ENCODE assay signal across 8 mouse cellular contexts in genomic region chr3:130690834-130691595, GRCm38 (mm10). TPM values are rescaled to one million over a fixed set of nuclear protein-coding genes. Genes with fewer than 3 reads are reported as not detected.
DNase-seq lines count a peak whose midpoint lies in the region; ATAC-seq and TF ChIP-seq lines count a peak whose summit lies in the region.

No protein-coding gene starts in this region.

- no peaks in the 10 kb centered on the region for H3K4me1 ChIP-seq in embryonic facial prominence, embryonic 11.5 days (ENCODE audit: control insufficient read depth, insufficient read depth, low read length)
- peaks cover 7% of the 10 kb centered on the region; the same call in 1 of the 2 replicates for H3K4me1 ChIP-seq in heart, embryonic 11.5 days (ENCODE audit: control insufficient read depth, insufficient read depth, low read length)
- peaks cover 11% of the 10 kb centered on the region; the same call in 1 of the 2 replicates for H3K4me1 ChIP-seq in kidney, embryonic 14.5 days (ENCODE audit: control insufficient read depth, insufficient read depth, low read length)
- peaks cover 8% of the 10 kb centered on the region; the same call in 1 of the 2 replicates for H3K4me1 ChIP-seq in small intestine, adult 2 months (ENCODE audit: control insufficient read depth, insufficient read depth, insufficient read length, low read length)

- 11% methylated on average over 20 of the region's 20 CpGs for WGBS in embryonic facial prominence, embryonic 11.5 days
- WGBS in heart, embryonic 11.5 days (ENCODE audit: insufficient replicate concordance): 6% methylated on average over 20 of the region's 20 CpGs
- WGBS in kidney, embryonic 14.5 days: 9% methylated on average over 20 of the region's 20 CpGs
- 3% methylated on average over 20 of the region's 20 CpGs for WGBS in small intestine, adult 2 months

- DNase-seq in layer of hippocampus, adult 2 months (ENCODE audit: low spot score in 2 of 2): no peak
- no peak for DNase-seq in layer of hippocampus, postnatal 36 days
- peak; percentile 56 for DNase-seq in embryonic facial prominence, embryonic 11.5 days (ENCODE audit: low spot score)
- DNase-seq in lung, postnatal 25 days (ENCODE audit: low spot score): peak; percentile 41
- no peak for DNase-seq in layer of hippocampus, adult 8-10 months (ENCODE audit: low spot score in 2 of 2)

- no peak; the same call in 1 of the 2 replicates for ATAC-seq in embryonic facial prominence, embryonic 11.5 days (replicated peaks; ENCODE audit: insufficient number of reproducible peaks, low FRiP score, low TSS enrichment, low read depth)
- ATAC-seq in heart, embryonic 11.5 days (replicated peaks; ENCODE audit: insufficient number of reproducible peaks, low FRiP score, low TSS enrichment): peak; percentile 75
- ATAC-seq in kidney, embryonic 14.5 days (ENCODE audit: low FRiP score, low TSS enrichment): peak; percentile 82

- H3K27me3 ChIP-seq in embryonic facial prominence, embryonic 11.5 days (ENCODE audit: control insufficient read depth, insufficient read depth, low read length): no peaks in the 10 kb centered on the region
- H3K27me3 ChIP-seq in heart, embryonic 11.5 days (ENCODE audit: control insufficient read depth, insufficient read depth, low read length): no peaks in the 10 kb centered on the region
- no peaks in the 10 kb centered on the region for H3K27me3 ChIP-seq in kidney, embryonic 14.5 days (ENCODE audit: control insufficient read depth, insufficient read depth, low read length)
- H3K27me3 ChIP-seq in small intestine, adult 2 months (ENCODE audit: control insufficient read depth, insufficient read depth, low read length): no peaks in the 10 kb centered on the region

- H3K36me3 ChIP-seq in embryonic facial prominence, embryonic 11.5 days (replicated peaks; ENCODE audit: control insufficient read depth, insufficient read depth, low read depth, low read length): peaks cover 7% of the 10 kb centered on the region
- H3K36me3 ChIP-seq in heart, embryonic 11.5 days (ENCODE audit: control insufficient read depth, insufficient read depth, low read length): peaks cover 8% of the 10 kb centered on the region
- peaks cover 14% of the 10 kb centered on the region; the same call in 1 of the 2 replicates for H3K36me3 ChIP-seq in kidney, embryonic 14.5 days (ENCODE audit: control insufficient read depth, insufficient read depth, low read length)
- peaks cover 4% of the 10 kb centered on the region for H3K36me3 ChIP-seq in small intestine, adult 2 months (ENCODE audit: control insufficient read depth, insufficient read depth, low read length)

- peak; percentile 76 for TF ChIP-seq CTCF in layer of hippocampus, adult 2 months (conservative IDR thresholded peaks at IDR 0.05)
- no peak for TF ChIP-seq CTCF in small intestine, adult 2 months (IDR thresholded peaks at IDR 0.05; ENCODE audit: extremely low read depth, insufficient read length, insufficient replicate concordance, low read depth, low read length)

- peak overlapping the region; percentile 47 for H3K9ac ChIP-seq in embryonic facial prominence, embryonic 11.5 days (replicated peaks; ENCODE audit: low read length)
- H3K9ac ChIP-seq in heart, embryonic 11.5 days (ENCODE audit: low read depth, low read length): peak overlapping the region; percentile 73
- H3K9ac ChIP-seq in kidney, embryonic 14.5 days (ENCODE audit: low read depth, low read length): 0 out of 2 replicates have a peak overlapping the region, but pooled peaks have one; percentile 23

- peak; percentile 31; the same call in 1 of the 2 replicates for TF ChIP-seq POLR2A in small intestine, adult 2 months (IDR thresholded peaks at IDR 0.05; ENCODE audit: low read depth, low read length)

- peak overlapping the region; percentile 41 for H3K4me3 ChIP-seq in layer of hippocampus, adult 2 months
- peak overlapping the region; percentile 27 for H3K4me3 ChIP-seq in embryonic facial prominence, embryonic 11.5 days (ENCODE audit: low read depth, low read length)
- H3K4me3 ChIP-seq in heart, embryonic 11.5 days (ENCODE audit: low read depth, low read length): peak overlapping the region; percentile 48
- H3K4me3 ChIP-seq in kidney, embryonic 14.5 days (ENCODE audit: low read length): peak overlapping the region; percentile 28
- peak overlapping the region; percentile 67 for H3K4me3 ChIP-seq in small intestine, adult 2 months (ENCODE audit: low read depth, low read length)

- peak overlapping the region; percentile 58 for H3K4me2 ChIP-seq in embryonic facial prominence, embryonic 11.5 days (ENCODE audit: low read depth, low read length)
- H3K4me2 ChIP-seq in heart, embryonic 11.5 days: peak overlapping the region; percentile 85
- H3K4me2 ChIP-seq in kidney, embryonic 14.5 days (replicated peaks; ENCODE audit: low read depth, low read length): peak overlapping the region; percentile 42

- no peaks in the 10 kb centered on the region for H3K9me3 ChIP-seq in embryonic facial prominence, embryonic 11.5 days (replicated peaks; ENCODE audit: control insufficient read depth, low read length)
- no peaks in the 10 kb centered on the region for H3K9me3 ChIP-seq in heart, embryonic 11.5 days (replicated peaks; ENCODE audit: control insufficient read depth, low read length)
- no peaks in the 10 kb centered on the region for H3K9me3 ChIP-seq in kidney, embryonic 14.5 days (ENCODE audit: control insufficient read depth, low read length)

- no peak overlapping the region for H3K27ac ChIP-seq in layer of hippocampus, adult 2 months
- H3K27ac ChIP-seq in embryonic facial prominence, embryonic 11.5 days (replicated peaks; ENCODE audit: low read depth, low read length): no peak overlapping the region; the same call in 1 of the 2 replicates
- H3K27ac ChIP-seq in heart, embryonic 11.5 days (ENCODE audit: low read depth, low read length): peak overlapping the region; percentile 85
- peak overlapping the region; percentile 4; the same call in 1 of the 2 replicates for H3K27ac ChIP-seq in kidney, embryonic 14.5 days (ENCODE audit: low read depth, low read length)
- peak overlapping the region; percentile 89 for H3K27ac ChIP-seq in small intestine, adult 2 months (ENCODE audit: insufficient read depth, low read depth, low read length)

RNA-seq across cellular contexts. Expression of gene Ostc, which starts 18.2 kb away (rescaled TPM):
- total RNA-seq in layer of hippocampus, adult 2 months (2021): 10 to 100 TPM; 61.8 to 63.1 TPM
- total RNA-seq in layer of hippocampus, postnatal 36 days (2021): 10 to 100 TPM; 67.1 TPM
- polyA plus RNA-seq in embryonic facial prominence, embryonic 11.5 days (2014; fragmentation: Nextera tagmentation; extraction: Ambion mirVana): 385 and 403 TPM in 2 replicates
- 282 and 300 TPM in 2 replicates for polyA plus RNA-seq in heart, embryonic 11.5 days (2014; fragmentation: Nextera tagmentation; extraction: Ambion mirVana)
- 386 and 434 TPM in 2 replicates for polyA plus RNA-seq in kidney, embryonic 14.5 days (2014; fragmentation: Nextera tagmentation; extraction: Ambion mirVana)
- 42.6 and 43.2 TPM in 2 replicates for polyA plus RNA-seq in small intestine, adult 2 months (2012; rRNA removed)
- 10 to 100 TPM; 52.9 to 69.6 (median 61.7) TPM for total RNA-seq in layer of hippocampus, adult 8-10 months (2022)

RNA-seq across cellular contexts. Expression of gene Rpl34, which starts 39.2 kb away (rescaled TPM):
- total RNA-seq in layer of hippocampus, adult 2 months (2021): 100 to 1,000 TPM; 341 to 352 TPM
- 100 to 1,000 TPM; 327 to 329 TPM for total RNA-seq in layer of hippocampus, postnatal 36 days (2021)
- polyA plus RNA-seq in embryonic facial prominence, embryonic 11.5 days (2014; fragmentation: Nextera tagmentation; extraction: Ambion mirVana): 760 and 837 TPM in 2 replicates
- polyA plus RNA-seq in heart, embryonic 11.5 days (2014; fragmentation: Nextera tagmentation; extraction: Ambion mirVana): 614 and 626 TPM in 2 replicates
- 1,007 and 1,462 TPM in 2 replicates for polyA plus RNA-seq in kidney, embryonic 14.5 days (2014; fragmentation: Nextera tagmentation; extraction: Ambion mirVana)
- 847 and 1,098 TPM in 2 replicates for polyA plus RNA-seq in small intestine, adult 2 months (2012; rRNA removed)
- 100 to 1,000 TPM; 324 to 408 (median 347) TPM for total RNA-seq in layer of hippocampus, adult 8-10 months (2022)

Comparison
In these comparisons a context has a peak if more than half of its experiments do, and no peak if none do; other contexts are left out.
1. DNase-seq: peak in embryonic facial prominence, embryonic 11.5 days (single experiment) and lung, postnatal 25 days (single experiment); none in layer of hippocampus, adult 2 months (0 of 2), layer of hippocampus, postnatal 36 days (0 of 2) and layer of hippocampus, adult 8-10 months (0 of 2).
2. H3K27ac ChIP-seq: peak in heart, embryonic 11.5 days (single experiment), kidney, embryonic 14.5 days (single experiment) and small intestine, adult 2 months (single experiment); none in layer of hippocampus, adult 2 months (single experiment) and embryonic facial prominence, embryonic 11.5 days (single experiment).
3. H3K9ac ChIP-seq: peak in every context shown above with its lines; median percentile 73 in heart, embryonic 11.5 days; 47 in embryonic facial prominence, embryonic 11.5 days; 23 in kidney, embryonic 14.5 days.
4. Peak in every context shown above with its lines, with median percentiles within 50 percentile points of each other: H3K4me3 ChIP-seq and H3K4me2 ChIP-seq.